Mouse (Mus musculus) liver, adult 2 months (tissue): ENCODE results near the gene Hspb9.

Source experiments
- CTCF ChIP-seq: fragments of 200-500 bp; IDR thresholded peaks from 2 replicates; pipeline ENCODE4 v1.5.1; 2011; ENCODE audit warnings: low read depth, low read length, control low read depth
- POLR2A ChIP-seq: fragments of 200-500 bp; IDR thresholded peaks from 2 replicates; pipeline ENCODE4 v1.6.1; 2011; ENCODE audit warnings: low read length, control low read depth; ENCODE audit not compliant: insufficient read depth; ENCODE audit errors: extremely low read depth

- TF ChIP-seq CTCF (no peak), POLR2A (no peak)
Measured at GRCm38 (mm10) chr11:100719893-100720292, 6.2 kb downstream of the Hspb9 start.
